Mouse (Mus musculus) intestine, embryonic 16.5 days (tissue): ENCODE measurements around the gene Galnt16. TPM values are rescaled to one million over a fixed set of nuclear protein-coding genes. Genes with fewer than 3 reads are reported as not detected.
A peak's percentile ranks its signal among the peaks of the same experiment; 100 is the strongest.

Experiments used
- ATAC-seq: fragments of 200-750 bp; cut with Nextera tagmentation; 2 replicates; pipeline ENCODE4 v1.8.0; 2017; ENCODE audit warnings: moderate TSS enrichment, moderate library complexity
- H3K27ac ChIP-seq: fragments of 300-500 bp; sonication (generic); 2 replicates; pipeline ENCODE4 v1.5.1; 2014; ENCODE audit warnings: mild to moderate bottlenecking, low read length
- H3K27me3 ChIP-seq: fragments of 300-500 bp; sonication (generic); replicated peaks from 2 replicates; pipeline ENCODE4 v1.6.1; 2014; ENCODE audit warnings: low read length, control low read depth, mixed read lengths; ENCODE audit not compliant: control insufficient read depth, insufficient read depth
- H3K36me3 ChIP-seq: fragments of 300-500 bp; sonication (generic); 2 replicates; pipeline ENCODE4 v1.6.1; 2014; ENCODE audit warnings: low read length, control low read depth; ENCODE audit not compliant: control insufficient read depth, insufficient read depth
- H3K4me1 ChIP-seq: fragments of 300-500 bp; sonication (generic); 2 replicates; pipeline ENCODE4 v1.6.1; 2014; ENCODE audit warnings: low read length, control low read depth, mixed read lengths; ENCODE audit not compliant: control insufficient read depth, insufficient read depth
- H3K4me2 ChIP-seq: fragments of 300-500 bp; sonication (generic); 2 replicates; pipeline ENCODE4 v1.6.1; 2014; ENCODE audit warnings: low read depth, low read length, control low read depth
- H3K4me3 ChIP-seq: fragments of 300-500 bp; sonication (generic); 2 replicates; pipeline ENCODE4 v1.5.1; 2014; ENCODE audit warnings: mild to moderate bottlenecking, low read length
- H3K9ac ChIP-seq: fragments of 300-500 bp; sonication (generic); 2 replicates; pipeline ENCODE4 v1.6.1; 2014; ENCODE audit warnings: low read depth, low read length
- H3K9me3 ChIP-seq: fragments of 300-500 bp; sonication (generic); 2 replicates; pipeline ENCODE4 v1.6.1; 2016; ENCODE audit warnings: low read length, control low read depth; ENCODE audit not compliant: control insufficient read depth
- WGBS: fragments of 180-500 bp; shearing (Covaris S2); extraction: QIAGEN DNeasy Blood & Tissue Kit; methylation state at CpG from one replicate; pipeline ENCODE4 v1.1.7; 2014; 5-methylcytosine and 5-hydroxymethylcytosine counted together
- polyA plus RNA-seq: library from polyadenylated mRNA; unstranded; fragments of >200 nt; fragmentation: Nextera tagmentation; extraction: Ambion mirVana; gene quantifications from 2 replicates; pipeline ENCODE4 v1.2.1, GENCODE M21; 2015

Galnt16 gene
- polyA plus RNA-seq, 1 experiment from 2014 or later: 8.1 TPM

GRCm38 (mm10) chr12:80504718-80505117 is 13.4 kb upstream of the Galnt16 start:
- H3K36me3 ChIP-seq: no peaks in the 10 kb centered on the region
- H3K27me3 ChIP-seq: no peaks in the 10 kb centered on the region
- H3K4me2 ChIP-seq: no peak overlapping the region
- H3K4me3 ChIP-seq: no peak overlapping the region
- no peak overlapping the region for H3K9ac ChIP-seq
- no peak overlapping the region for H3K27ac ChIP-seq
- ATAC-seq: no peak
- WGBS: 77% methylated on average over 5 of the region's 5 CpGs
- no peaks in the 10 kb centered on the region for H3K9me3 ChIP-seq
- H3K4me1 ChIP-seq: 0 out of 2 replicates have a peak, but pooled peaks cover 3% of the 10 kb centered on the region

- Histone ChIP-seq H3K27ac (no peak overlapping the region), H3K4me2 (no peak overlapping the region), H3K9me3 (no peaks in the 10 kb centered on the region), H3K9ac (no peak overlapping the region), H3K27me3 (no peaks in the 10 kb centered on the region), H3K36me3 (no peaks in the 10 kb centered on the region), H3K4me1 (0 out of 2 replicates have a peak, but pooled peaks cover 3% of the 10 kb centered on the region), H3K4me3 (no peak overlapping the region)
- no peak for ATAC-seq
- 40% methylated on average over 14 of the region's 14 CpGs for WGBS
These were observed 10.9 kb upstream of the Galnt16 start for GRCm38 (mm10) chr12:80507041-80507745.

- H3K9me3 ChIP-seq: no peaks in the 10 kb centered on the region
- peak overlapping the region; percentile 66 for H3K9ac ChIP-seq
- no peak; the same call in none of the 2 replicates for ATAC-seq
- H3K27me3 ChIP-seq: peaks cover 52% of the 10 kb centered on the region
- peak overlapping the region; percentile 66 for H3K4me3 ChIP-seq
- H3K4me2 ChIP-seq: peak overlapping the region; percentile 96
- WGBS: under 1% methylated on average over 25 of the region's 25 CpGs
- no peak overlapping the region for H3K27ac ChIP-seq
- no peaks in the 10 kb centered on the region for H3K36me3 ChIP-seq
- peaks cover 13% of the 10 kb centered on the region for H3K4me1 ChIP-seq
These were observed 298 bp downstream of the Galnt16 start for GRCm38 (mm10) chr12:80518393-80518756.

GRCm38 (mm10) chr12:80518757-80519620 is 912 bp downstream of the Galnt16 start:
- peak overlapping the region; percentile 96 for H3K4me2 ChIP-seq
- WGBS: under 1% methylated on average over 73 of the region's 90 CpGs
- peak overlapping the region; percentile 41; the same call in 1 of the 2 replicates for H3K27ac ChIP-seq
- peak overlapping the region; percentile 66 for H3K9ac ChIP-seq
- peaks cover 13% of the 10 kb centered on the region for H3K4me1 ChIP-seq
- no peaks in the 10 kb centered on the region for H3K9me3 ChIP-seq
- peak; percentile 68 for ATAC-seq
- H3K36me3 ChIP-seq: no peaks in the 10 kb centered on the region
- peaks cover 52% of the 10 kb centered on the region for H3K27me3 ChIP-seq
- peak overlapping the region; percentile 66 for H3K4me3 ChIP-seq

GRCm38 (mm10) chr12:80519621-80520332 is 1.7 kb downstream of the Galnt16 start:
- WGBS: 2% methylated on average over 43 of the region's 43 CpGs
- H3K27ac ChIP-seq: no peak overlapping the region; the same call in 1 of the 2 replicates

GRCm38 (mm10) chr12:80522006-80522405 is 3.9 kb downstream of the Galnt16 start:
- no peak overlapping the region for H3K4me3 ChIP-seq
- no peak for ATAC-seq
- peaks cover 13% of the 10 kb centered on the region for H3K4me1 ChIP-seq
- H3K27ac ChIP-seq: no peak overlapping the region
- no peak overlapping the region for H3K4me2 ChIP-seq
- no peaks in the 10 kb centered on the region for H3K36me3 ChIP-seq
- WGBS: 70% methylated on average over 3 of the region's 3 CpGs
- H3K9ac ChIP-seq: no peak overlapping the region
- no peaks in the 10 kb centered on the region for H3K9me3 ChIP-seq
- peaks cover 43% of the 10 kb centered on the region for H3K27me3 ChIP-seq

More at GRCm38 (mm10) chr12:80519621-80520332, 1.7 kb downstream of the Galnt16 start:
- Histone ChIP-seq H3K4me1 (peaks cover 13% of the 10 kb centered on the region), H3K27me3 (peaks cover 52% of the 10 kb centered on the region), H3K4me2 (peak overlapping the region; percentile 96), H3K36me3 (no peaks in the 10 kb centered on the region), H3K4me3 (peak overlapping the region; percentile 66), H3K9me3 (no peaks in the 10 kb centered on the region), H3K9ac (peak overlapping the region; percentile 66)
- peak; percentile 58 for ATAC-seq

GRCm38 (mm10) chr12:80524276-80524921 is 6.3 kb downstream of the Galnt16 start:
- Histone ChIP-seq H3K27ac (no peak overlapping the region), H3K4me1 (0 out of 2 replicates have a peak, but pooled peaks cover 3% of the 10 kb centered on the region), H3K36me3 (no peaks in the 10 kb centered on the region), H3K27me3 (peaks cover 21% of the 10 kb centered on the region), H3K9ac (no peak overlapping the region), H3K9me3 (no peaks in the 10 kb centered on the region), H3K4me2 (no peak overlapping the region), H3K4me3 (no peak overlapping the region)
- ATAC-seq: no peak
- 34% methylated on average over 12 of the region's 12 CpGs for WGBS

GRCm38 (mm10) chr12:80525513-80525912 is 7.4 kb downstream of the Galnt16 start:
- Histone ChIP-seq H3K27ac (no peak overlapping the region), H3K4me1 (no peaks in the 10 kb centered on the region), H3K27me3 (peaks cover 10% of the 10 kb centered on the region; the same call in 1 of the 2 replicates), H3K36me3 (no peaks in the 10 kb centered on the region), H3K4me3 (no peak overlapping the region), H3K4me2 (no peak overlapping the region), H3K9me3 (no peaks in the 10 kb centered on the region), H3K9ac (no peak overlapping the region)
- no peak for ATAC-seq
- 32% methylated on average over 7 of the region's 7 CpGs for WGBS
